Mouse (Mus musculus): ENCODE results near the gene Psmd7. TPM values are rescaled to one million over a fixed set of nuclear protein-coding genes. Genes with fewer than 3 reads are reported as not detected.
A peak's percentile ranks its signal among the peaks of the same experiment; 100 is the strongest.

Gene Psmd7
- total RNA-seq, 2 experiments from 2014 or later = 106 TPM

GRCm38 (mm10) chr8:107542151-107542550 is 46.1 kb downstream of the Psmd7 start:
- no peak for DNase-seq (ENCODE audit: low spot score in 2 of 2)
- intact Hi-C loops (cut with DNase I) = no loop called here

- DNase-seq (ENCODE audit: low spot score in 2 of 2) = peak; percentile 26 to 32
- intact Hi-C loops (cut with DNase I) = no loop called here
Observed at GRCm38 (mm10) chr8:107541369-107541768, 46.9 kb downstream of the Psmd7 start.

- DNase-seq (ENCODE audit: low spot score in 2 of 2) = no peak
- intact Hi-C loops (cut with DNase I) = no loop called here
Observed at GRCm38 (mm10) chr8:107540623-107541022, 47.6 kb downstream of the Psmd7 start.

GRCm38 (mm10) chr8:107537472-107537871 is 50.8 kb downstream of the Psmd7 start:
- intact Hi-C loops (cut with DNase I) = no loop called here
- no peak for DNase-seq (ENCODE audit: low spot score in 2 of 2)

Small RNA genes lying within 50 kb of the gene (microRNA-seq; reads per million reads assigned to microRNA genes)
- 709 to 927 reads per million in 2 experiments for gene Mir140

Other genes starting within 250 kb of the Psmd7 start
- 1 to 10 TPM; 3.2 to 4.1 TPM for gene Nqo1, start 185.3 kb downstream of the Psmd7 start, total RNA-seq (2021)
- gene Nob1, start 163.4 kb downstream of the Psmd7 start, total RNA-seq (2021) = 10 to 100 TPM; 33.3 to 34.6 TPM
- gene Wwp2, start 152.1 kb downstream of the Psmd7 start, total RNA-seq (2021) = 10 to 100 TPM; 31.7 to 36.2 TPM

Data from left cerebral cortex, postnatal 14 days (tissue).